Mouse (Mus musculus) liver, adult 2 months (tissue): Measurements from ENCODE around the gene Morc3. TPM values are rescaled to one million over a fixed set of nuclear protein-coding genes. Genes with fewer than 3 reads are reported as not detected.
A peak's percentile ranks its signal among the peaks of the same experiment; 100 is the strongest.

Experiments used
- DNase-seq: peaks from one replicate; pipeline ENCODE4 v3.0.0-alpha.2; 2011; ENCODE audit warnings: low read depth, low spot score; ENCODE audit errors: extremely low read depth
- H3K27ac ChIP-seq: fragments of 200-500 bp; replicated peaks from 2 replicates; pipeline ENCODE4 v1.5.1; 2012; ENCODE audit warnings: low read depth, mild to moderate bottlenecking, control low read depth, inconsistent platforms, low read length; ENCODE audit not compliant: insufficient read depth
- H3K27me3 ChIP-seq: fragments of 200-500 bp; 2 replicates; pipeline ENCODE4 v1.6.1; 2012; ENCODE audit warnings: mild to moderate bottlenecking, moderate library complexity, low read length, inconsistent platforms; ENCODE audit not compliant: control insufficient read depth, insufficient read depth
- H3K36me3 ChIP-seq: fragments of 200-500 bp; 2 replicates; pipeline ENCODE4 v1.6.1; 2012; ENCODE audit warnings: low read length, inconsistent platforms; ENCODE audit not compliant: control insufficient read depth, insufficient read depth
- H3K4me1 ChIP-seq: fragments of 200-500 bp; 2 replicates; pipeline ENCODE4 v1.6.1; 2011; ENCODE audit warnings: low read length; ENCODE audit not compliant: control insufficient read depth, insufficient read depth
- H3K4me3 ChIP-seq: fragments of 200-500 bp; 2 replicates; pipeline ENCODE4 v1.5.1; 2011; ENCODE audit warnings: low read depth, mild to moderate bottlenecking, control low read depth, low read length, moderate library complexity; ENCODE audit not compliant: insufficient read depth
- H3K79me2 ChIP-seq: fragments of 200-500 bp; 2 replicates; pipeline ENCODE4 v1.6.1; 2012; ENCODE audit warnings: inconsistent platforms, mild to moderate bottlenecking, low read length, moderate library complexity; ENCODE audit not compliant: control insufficient read depth, insufficient read depth
- H3K9ac ChIP-seq: fragments of 200-500 bp; 2 replicates; pipeline ENCODE4 v1.6.1; 2012; ENCODE audit warnings: low read depth, mild to moderate bottlenecking, control low read depth, inconsistent platforms, low read length
- CTCF ChIP-seq: fragments of 200-500 bp; IDR thresholded peaks from 2 replicates; pipeline ENCODE4 v1.5.1; 2011; ENCODE audit warnings: low read depth, low read length, control low read depth
- POLR2A ChIP-seq: fragments of 200-500 bp; IDR thresholded peaks from 2 replicates; pipeline ENCODE4 v1.6.1; 2011; ENCODE audit warnings: low read length, control low read depth; ENCODE audit not compliant: insufficient read depth; ENCODE audit errors: extremely low read depth
- WGBS: fragments of 180-500 bp; shearing (Covaris S2); methylation state at CpG from one replicate; pipeline ENCODE4 v1.1.7; 2018; 5-methylcytosine and 5-hydroxymethylcytosine counted together
- polyA plus RNA-seq: library from polyadenylated mRNA; depleted of rRNA; stranded (reverse); fragments of >200 nt; gene quantifications from 2 replicates; pipeline ENCODE4 v1.2.3, GENCODE M21; 2012; rRNA removed
- total RNA-seq: library from RNA; depleted of rRNA; stranded (reverse); fragments of >200 nt; gene quantifications from 2 replicates; pipeline ENCODE4 v1.2.3, GENCODE M21; 2014; rRNA removed

The Morc3 gene
- 22.9 and 26.8 TPM in 2 replicates for total RNA-seq
- polyA plus RNA-seq, result 2.7 and 3.1 TPM in 2 replicates

DNA sequence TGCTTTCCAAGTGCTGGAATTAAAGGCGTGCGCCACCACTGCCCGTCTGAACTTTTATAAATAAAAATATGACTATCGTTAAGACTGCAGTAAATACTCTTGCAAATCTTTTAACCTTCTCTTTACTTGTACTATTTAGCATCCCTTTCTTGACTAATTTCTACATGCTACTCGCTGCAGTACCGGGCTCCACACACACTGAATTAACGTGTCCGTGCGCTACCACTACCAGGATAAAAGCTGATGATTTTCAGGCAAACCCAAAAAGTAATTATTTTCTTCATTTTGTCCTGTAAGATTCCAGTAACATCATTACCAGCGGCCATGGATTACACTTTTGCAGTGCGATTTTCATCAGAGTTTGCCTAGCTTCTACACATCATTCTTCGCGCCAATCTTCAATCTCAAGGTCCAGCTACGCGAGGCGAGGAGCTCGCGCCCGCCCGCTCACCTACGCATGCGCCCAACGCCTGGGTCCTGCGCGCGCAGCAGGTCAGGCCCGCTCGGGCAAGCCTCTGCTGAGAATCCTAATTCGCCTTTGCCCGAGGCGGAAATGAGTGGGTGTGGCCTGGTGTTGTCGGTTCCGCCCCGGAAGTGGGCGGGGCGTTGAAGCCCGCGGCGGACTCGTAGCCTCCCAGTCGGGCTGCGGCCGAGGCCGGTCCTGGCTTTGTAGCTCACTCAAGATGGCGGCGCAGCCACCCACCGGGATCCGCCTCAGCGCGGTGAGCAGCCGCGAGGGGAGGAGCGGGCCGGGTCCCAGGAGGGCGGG lies at the start of gene Morc3:
Morc3 (plus strand) TSS at position 495 of the 769 bp plus-strand sequence.
- H3K4me3 ChIP-seq, result peak within 1 kb of the TSS; percentile 100
- peak within 1 kb of the TSS; percentile 91 for H3K27ac ChIP-seq
- 10% methylated on average over 55 of the region's 55 CpGs for WGBS
- H3K79me2 ChIP-seq, result peaks cover 38% of the 10 kb centered on the region
- peaks cover 5% of the 10 kb centered on the region; the same call in 1 of the 2 replicates for H3K4me1 ChIP-seq
- no peaks in the 10 kb centered on the region for H3K27me3 ChIP-seq
- no peaks in the 10 kb centered on the region for H3K36me3 ChIP-seq
- TF ChIP-seq POLR2A (peak; percentile 94), CTCF (no peak)
- peak within 1 kb of the TSS; percentile 93 for H3K9ac ChIP-seq
- DNase-seq, result peak; percentile 95

DNA sequence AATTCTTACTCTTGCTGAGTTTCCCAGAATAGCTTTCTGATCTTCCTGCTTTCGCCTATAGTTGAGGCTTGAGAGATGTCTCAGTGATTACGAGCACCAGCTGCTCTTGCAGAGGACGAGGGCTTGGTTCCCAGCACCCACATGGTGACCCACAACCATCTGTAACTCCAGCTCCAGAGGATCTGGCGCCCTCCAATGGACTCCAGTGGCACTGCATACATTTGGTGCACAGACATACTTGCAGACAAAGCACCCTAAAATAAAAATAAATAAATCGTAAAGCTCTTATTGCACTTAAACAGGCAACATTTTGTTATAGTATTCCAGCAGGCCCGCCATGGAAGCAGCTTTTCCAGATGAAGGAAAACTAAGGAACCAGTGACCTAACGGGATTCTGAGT lies 47.7 kb upstream of the Morc3 start:
- no peak overlapping the region for H3K4me3 ChIP-seq
- 96% methylated on average over 7 of the region's 7 CpGs for WGBS

DNA sequence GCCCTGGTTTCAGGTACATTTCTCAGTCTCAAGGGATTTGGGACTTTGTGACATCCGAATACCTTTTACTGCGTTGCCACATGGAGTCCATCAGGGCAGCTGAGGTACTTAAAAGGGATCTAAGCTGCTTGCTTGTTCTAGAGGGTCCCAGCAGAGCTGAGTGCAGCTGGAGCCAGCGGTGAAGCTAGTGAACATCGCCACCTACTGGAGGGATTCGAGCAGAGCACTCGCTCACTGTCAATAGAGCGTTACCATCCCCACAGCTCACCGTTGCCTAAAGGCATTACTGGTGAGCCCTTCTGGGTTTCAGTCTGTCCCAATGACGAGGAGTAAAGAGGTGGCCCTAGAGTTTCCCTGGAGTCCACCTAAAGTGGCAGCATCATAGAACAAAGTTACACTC lies 46.1 kb upstream of the Morc3 start:
- Histone ChIP-seq H3K27me3 (no peaks in the 10 kb centered on the region), H3K36me3 (peaks cover 24% of the 10 kb centered on the region), H3K4me1 (no peaks in the 10 kb centered on the region), H3K4me3 (no peak overlapping the region), H3K27ac (no peak overlapping the region), H3K79me2 (no peaks in the 10 kb centered on the region), H3K9ac (no peak overlapping the region)
- 34% methylated on average over 9 of the region's 9 CpGs for WGBS
- DNase-seq, result peak; percentile 28
- no peak for TF ChIP-seq POLR2A
- peak; percentile 98 for TF ChIP-seq CTCF

More for the DNA sequence above, 47.7 kb upstream of the Morc3 start:
- DNase-seq, result no peak
- Histone ChIP-seq H3K79me2 (no peaks in the 10 kb centered on the region), H3K4me1 (no peaks in the 10 kb centered on the region), H3K27me3 (no peaks in the 10 kb centered on the region), H3K27ac (no peak overlapping the region), H3K36me3 (peaks cover 31% of the 10 kb centered on the region), H3K9ac (no peak overlapping the region)
- TF ChIP-seq POLR2A (no peak), CTCF (peak; percentile 32; the same call in 1 of the 2 replicates)

DNA sequence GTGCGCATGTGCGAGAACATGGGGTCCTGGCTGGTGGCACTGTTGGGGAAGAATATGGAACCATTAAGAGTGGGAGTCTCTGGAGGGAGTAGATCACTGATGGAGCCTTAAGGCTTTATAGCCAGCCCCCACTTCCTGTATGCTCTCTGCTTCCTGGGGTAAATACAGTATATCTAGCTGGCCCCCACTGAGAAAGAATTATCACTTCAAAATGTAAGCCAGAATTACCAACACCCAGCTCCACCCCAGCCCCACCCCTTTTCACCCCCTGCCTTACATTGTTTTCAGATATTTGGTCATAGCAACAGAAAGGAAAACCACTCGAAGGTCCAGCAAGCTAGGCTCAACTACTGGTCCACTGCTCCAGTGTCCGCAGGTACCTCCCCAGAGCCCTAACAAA lies 43.5 kb upstream of the Morc3 start:
- H3K79me2 ChIP-seq, result no peaks in the 10 kb centered on the region
- no peak overlapping the region for H3K27ac ChIP-seq
- peaks cover 11% of the 10 kb centered on the region for H3K4me1 ChIP-seq
- WGBS, result 92% methylated on average over 4 of the region's 4 CpGs
- H3K36me3 ChIP-seq, result peaks cover 10% of the 10 kb centered on the region
- TF ChIP-seq CTCF (no peak), POLR2A (no peak)
- DNase-seq, result no peak
- no peaks in the 10 kb centered on the region for H3K27me3 ChIP-seq
- no peak overlapping the region for H3K9ac ChIP-seq
- no peak overlapping the region for H3K4me3 ChIP-seq

DNA sequence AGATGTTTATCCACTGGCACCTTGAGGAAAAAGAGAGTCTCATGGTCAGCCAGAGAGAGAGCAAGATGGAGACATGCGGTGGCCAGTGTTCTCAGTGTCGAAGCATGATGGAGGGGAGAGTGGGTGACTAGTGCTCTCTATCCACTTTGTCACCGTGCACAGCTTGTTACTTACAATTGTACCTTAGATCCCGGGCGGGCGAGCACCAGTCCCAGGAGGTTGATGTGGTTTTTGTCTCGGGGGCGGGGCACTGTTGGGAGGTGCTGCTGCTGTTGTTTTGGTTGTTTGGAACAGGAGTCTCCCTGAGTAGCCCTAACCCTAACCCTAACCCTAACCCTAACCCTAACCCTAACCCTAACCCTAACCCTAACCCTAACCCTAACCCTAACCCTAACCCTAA lies 43.0 kb upstream of the Morc3 start:
- no peak overlapping the region for H3K9ac ChIP-seq
- H3K36me3 ChIP-seq, result peaks cover 6% of the 10 kb centered on the region
- no peaks in the 10 kb centered on the region for H3K79me2 ChIP-seq
- peaks cover 11% of the 10 kb centered on the region for H3K4me1 ChIP-seq
- WGBS, result 99% methylated on average over 8 of the region's 8 CpGs
- DNase-seq, result no peak
- no peak overlapping the region for H3K4me3 ChIP-seq
- H3K27ac ChIP-seq, result no peak overlapping the region
- TF ChIP-seq POLR2A (no peak), CTCF (no peak)
- no peaks in the 10 kb centered on the region for H3K27me3 ChIP-seq

DNA sequence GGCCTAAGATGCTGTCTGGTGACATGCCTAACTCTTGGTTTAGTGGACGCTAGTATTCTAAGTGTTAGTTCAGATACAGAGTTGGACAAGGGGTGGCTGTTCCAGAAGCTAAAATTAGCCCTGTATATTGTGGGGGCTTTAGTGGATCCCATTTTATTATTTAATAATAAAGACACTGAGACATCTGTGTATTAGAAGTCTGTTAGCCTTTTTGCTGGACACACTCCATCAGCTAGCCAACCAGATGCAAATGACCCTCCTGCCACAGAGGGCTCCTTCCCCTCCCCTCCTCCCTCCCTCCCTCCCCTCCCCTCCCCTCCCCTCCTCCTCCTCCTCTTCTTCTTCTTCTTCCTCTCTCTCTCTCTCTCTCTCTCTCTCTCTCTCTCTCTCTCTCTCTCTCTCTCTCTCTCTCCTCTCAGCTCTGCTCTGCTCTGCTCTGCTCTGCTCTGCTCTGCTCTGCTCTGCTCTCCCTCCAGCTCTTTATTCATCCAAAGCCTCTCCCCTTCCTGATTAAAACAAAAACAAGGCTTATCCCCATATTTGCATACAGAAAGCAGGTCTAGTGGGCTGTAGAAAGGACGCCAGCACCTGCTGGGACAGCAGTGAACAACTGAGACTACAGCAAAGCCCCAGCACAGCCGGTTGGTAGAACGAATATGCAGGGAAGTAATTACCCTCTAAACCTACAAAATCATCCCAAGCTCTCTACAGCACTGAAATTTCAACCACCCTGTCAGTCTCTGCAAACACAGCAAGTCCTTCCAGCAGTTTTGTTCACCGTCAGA lies 41.8 kb upstream of the Morc3 start:
- no peak overlapping the region for H3K27ac ChIP-seq
- H3K9ac ChIP-seq, result no peak overlapping the region
- no peaks in the 10 kb centered on the region for H3K27me3 ChIP-seq
- TF ChIP-seq CTCF (no peak), POLR2A (no peak)
- H3K79me2 ChIP-seq, result no peaks in the 10 kb centered on the region
- 87% methylated on average over 5 of the region's 5 CpGs for WGBS
- DNase-seq, result no peak
- H3K4me3 ChIP-seq, result no peak overlapping the region
- H3K4me1 ChIP-seq, result peaks cover 11% of the 10 kb centered on the region
- peaks cover 2% of the 10 kb centered on the region; the same call in 1 of the 2 replicates for H3K36me3 ChIP-seq
